Mouse (Mus musculus): ENCODE data around the gene Hdgfl2.

- TF ChIP-seq CTCF (IDR thresholded peaks at IDR 0.05; ENCODE audit: low read depth) (no peak), EP300 (optimal IDR thresholded peaks at IDR 0.05) (no peak)
These were observed 18.7 kb downstream of the Hdgfl2 start for GRCm38 (mm10) chr17:56098180-56098579.

Data from stomach, postnatal 0 days (tissue).